Comparison of ENCODE assay signal across 8 mouse cellular contexts in genomic region chr2:65145421-65146117, GRCm38 (mm10).
A peak's percentile ranks its signal among the peaks of the same experiment; 100 is the strongest.
DNase-seq lines count a peak whose midpoint lies in the region; ATAC-seq and TF ChIP-seq lines count a peak whose summit lies in the region.

No protein-coding gene starts in this region.

- H3K4me2 ChIP-seq in heart, postnatal 0 days (ENCODE audit: low read depth, low read length) = no peak overlapping the region
- H3K4me2 ChIP-seq in kidney, postnatal 0 days (ENCODE audit: low read length) = no peak overlapping the region
- H3K4me2 ChIP-seq in stomach, embryonic 16.5 days (ENCODE audit: low read depth, low read length) = no peak overlapping the region

- no peak overlapping the region for H3K27ac ChIP-seq in heart, postnatal 0 days (ENCODE audit: low read depth)
- no peak overlapping the region; the same call in 1 of the 2 replicates for H3K27ac ChIP-seq in kidney, postnatal 0 days
- no peak overlapping the region for H3K27ac ChIP-seq in stomach, embryonic 16.5 days (ENCODE audit: low read length)

- peak; percentile 72 for TF ChIP-seq CTCF in heart, postnatal 0 days (IDR thresholded peaks at IDR 0.05; ENCODE audit: low read depth)
- peak; percentile 77 for TF ChIP-seq CTCF in kidney, postnatal 0 days (IDR thresholded peaks at IDR 0.05; ENCODE audit: low read depth)

- TF ChIP-seq EP300 in heart, postnatal 0 days (IDR thresholded peaks at IDR 0.05; ENCODE audit: low read depth) = no peak

- H3K4me1 ChIP-seq in heart, postnatal 0 days (ENCODE audit: control insufficient read depth, insufficient read depth) = peaks cover 6% of the 10 kb centered on the region
- no peaks in the 10 kb centered on the region for H3K4me1 ChIP-seq in kidney, postnatal 0 days (replicated peaks; ENCODE audit: insufficient read depth, low read length)
- peaks cover 4% of the 10 kb centered on the region; the same call in 1 of the 2 replicates for H3K4me1 ChIP-seq in stomach, embryonic 16.5 days (ENCODE audit: control insufficient read depth, insufficient read depth, low read length)

- H3K9ac ChIP-seq in heart, postnatal 0 days (replicated peaks; ENCODE audit: low read depth, low read length) = no peak overlapping the region
- no peak overlapping the region for H3K9ac ChIP-seq in kidney, postnatal 0 days (ENCODE audit: low read depth, low read length)
- no peak overlapping the region for H3K9ac ChIP-seq in stomach, embryonic 16.5 days (ENCODE audit: low read length)

- ATAC-seq in common myeloid progenitor, adult 5-6 weeks (replicated peaks; ENCODE audit: low read depth, poor library complexity, severe bottlenecking) = peak; percentile 99
- peak; percentile 69; the same call in 1 of the 2 replicates for ATAC-seq in heart, postnatal 0 days (ENCODE audit: insufficient read depth, low read depth)
- ATAC-seq in kidney, postnatal 0 days (replicated peaks; ENCODE audit: low FRiP score, low read depth) = peak; percentile 88
- ATAC-seq in stomach, embryonic 16.5 days (ENCODE audit: insufficient read depth, low FRiP score) = peak; percentile 78; the same call in 1 of the 2 replicates

- peaks cover 25% of the 10 kb centered on the region for H3K36me3 ChIP-seq in heart, postnatal 0 days (replicated peaks; ENCODE audit: control insufficient read depth, insufficient read depth, low read length)
- H3K36me3 ChIP-seq in kidney, postnatal 0 days (ENCODE audit: insufficient read depth, low read length) = no peaks in the 10 kb centered on the region; the same call in 1 of the 2 replicates
- no peaks in the 10 kb centered on the region for H3K36me3 ChIP-seq in stomach, embryonic 16.5 days (ENCODE audit: control insufficient read depth, insufficient read depth, low read length)

- WGBS in heart, postnatal 0 days = 54% methylated on average over 6 of the region's 6 CpGs
- 53% methylated on average over 6 of the region's 6 CpGs for WGBS in kidney, postnatal 0 days
- WGBS in stomach, embryonic 16.5 days = 49% methylated on average over 6 of the region's 6 CpGs

- H3K9me3 ChIP-seq in heart, postnatal 0 days (replicated peaks; ENCODE audit: control insufficient read depth, low read length) = peaks cover 6% of the 10 kb centered on the region; the same call in 1 of the 2 replicates
- no peaks in the 10 kb centered on the region for H3K9me3 ChIP-seq in kidney, postnatal 0 days (replicated peaks; ENCODE audit: low read length)
- no peaks in the 10 kb centered on the region; the same call in 1 of the 2 replicates for H3K9me3 ChIP-seq in stomach, embryonic 16.5 days (replicated peaks; ENCODE audit: control insufficient read depth, low read length)

- DNase-seq in adrenal gland, postnatal 14 days = peak; percentile 59
- DNase-seq in adrenal gland, adult 18-20 months (ENCODE audit: low spot score in 2 of 2) = no peak
- DNase-seq in 3T3-L1 (ENCODE audit: low read depth, low spot score) = peak; percentile 85
- DNase-seq in heart, postnatal 0 days (ENCODE audit: low spot score) = peak; percentile 74
- peak; percentile 84 for DNase-seq in kidney, postnatal 0 days (ENCODE audit: low spot score)
- DNase-seq in lung, postnatal 36 days = peak; percentile 71

- no peaks in the 10 kb centered on the region for H3K27me3 ChIP-seq in heart, postnatal 0 days (ENCODE audit: control insufficient read depth, insufficient read depth, low read length)
- no peaks in the 10 kb centered on the region for H3K27me3 ChIP-seq in kidney, postnatal 0 days (ENCODE audit: insufficient read depth, low read length)
- H3K27me3 ChIP-seq in stomach, embryonic 16.5 days (ENCODE audit: control insufficient read depth, insufficient read depth, low read length) = no peaks in the 10 kb centered on the region

- no peak overlapping the region for H3K4me3 ChIP-seq in heart, postnatal 0 days (ENCODE audit: low read depth, low read length)
- H3K4me3 ChIP-seq in kidney, postnatal 0 days (replicated peaks; ENCODE audit: low read depth, low read length) = no peak overlapping the region
- H3K4me3 ChIP-seq in stomach, embryonic 16.5 days (replicated peaks; ENCODE audit: low read length) = no peak overlapping the region

Comparison
In these comparisons a context has a peak if more than half of its experiments do, and no peak if none do; other contexts are left out.
1. DNase-seq: peak in adrenal gland, postnatal 14 days (single experiment), 3T3-L1 (single experiment), heart, postnatal 0 days (single experiment), kidney, postnatal 0 days (single experiment) and lung, postnatal 36 days (single experiment); none in adrenal gland, adult 18-20 months (0 of 2).
2. Peak in every context shown above with its lines, with median percentiles within 50 percentile points of each other: ATAC-seq.